Mouse (Mus musculus): ENCODE data around the gene Gm28539.
"Not testable (repeated sequence)": the region's sequence is repeated elsewhere in the genome, so short reads cannot be mapped to it uniquely, and the experiment has no call there.

Gene Gm28539

GRCm38 (mm10) chr16:18849521-18850190, 13.3 kb downstream of the Gm28539 start:
- peak; percentile 84 for DNase-seq (ENCODE audit: low read depth, low spot score)

GRCm38 (mm10) chr16:18858551-18858950, 22.2 kb downstream of the Gm28539 start:
- peak; percentile 96 for DNase-seq (ENCODE audit: low read depth, low spot score)

- no peak for DNase-seq (ENCODE audit: low read depth, low spot score)
These were observed 23.8 kb downstream of the Gm28539 start for GRCm38 (mm10) chr16:18860186-18860585.

GRCm38 (mm10) chr16:18870495-18870894, 34.1 kb downstream of the Gm28539 start:
- DNase-seq (ENCODE audit: low read depth, low spot score) = not testable (repeated sequence)

GRCm38 (mm10) chr16:18876091-18876441, 39.7 kb downstream of the Gm28539 start:
- DNase-seq (ENCODE audit: low read depth, low spot score) = no peak

- peak; percentile 99 for DNase-seq (ENCODE audit: low read depth, low spot score)
These were observed 40.3 kb downstream of the Gm28539 start, which contains the start of the genes Mrpl40 and Hira for GRCm38 (mm10) chr16:18876442-18877308. Gene Mrpl40 (minus strand): TSS chr16:18876862. Gene Hira (plus strand): TSS chr16:18877037.

- DNase-seq (ENCODE audit: low read depth, low spot score) = peak; percentile 93
These were observed 41.2 kb downstream of the Gm28539 start for GRCm38 (mm10) chr16:18877386-18878090.

- DNase-seq (ENCODE audit: low read depth, low spot score) = peak; percentile 87
These were observed 41.8 kb downstream of the Gm28539 start for GRCm38 (mm10) chr16:18878091-18878720.

- DNase-seq (ENCODE audit: low read depth, low spot score) = no peak
These were observed 47.7 kb downstream of the Gm28539 start for GRCm38 (mm10) chr16:18884044-18884443.

GRCm38 (mm10) chr16:18893840-18894372, 57.5 kb downstream of the Gm28539 start:
- DNase-seq (ENCODE audit: low read depth, low spot score) = no peak

GRCm38 (mm10) chr16:18895249-18895648, 58.9 kb downstream of the Gm28539 start:
- peak; percentile 39 for DNase-seq (ENCODE audit: low read depth, low spot score)

- no peak for DNase-seq (ENCODE audit: low read depth, low spot score)
These were observed 60.0 kb downstream of the Gm28539 start for GRCm38 (mm10) chr16:18896429-18896828.

- DNase-seq (ENCODE audit: low read depth, low spot score) = no peak
These were observed 69.3 kb downstream of the Gm28539 start for GRCm38 (mm10) chr16:18905648-18906047.

- no peak for DNase-seq (ENCODE audit: low read depth, low spot score)
These were observed 79.7 kb downstream of the Gm28539 start for GRCm38 (mm10) chr16:18916064-18916463.

GRCm38 (mm10) chr16:18921771-18922170, 85.4 kb downstream of the Gm28539 start:
- no peak for DNase-seq (ENCODE audit: low read depth, low spot score)

- DNase-seq (ENCODE audit: low read depth, low spot score) = no peak
These were observed 91.6 kb downstream of the Gm28539 start for GRCm38 (mm10) chr16:18927963-18928362.

- peak; percentile 47 for DNase-seq (ENCODE audit: low read depth, low spot score)
These were observed 102.1 kb downstream of the Gm28539 start for GRCm38 (mm10) chr16:18938321-18939082.

GRCm38 (mm10) chr16:18943906-18944305, 107.5 kb downstream of the Gm28539 start:
- DNase-seq (ENCODE audit: low read depth, low spot score) = no peak

GRCm38 (mm10) chr16:18948941-18949340, 112.6 kb downstream of the Gm28539 start:
- no peak for DNase-seq (ENCODE audit: low read depth, low spot score)

- no peak for DNase-seq (ENCODE audit: low read depth, low spot score)
These were observed 114.0 kb downstream of the Gm28539 start for GRCm38 (mm10) chr16:18950351-18950750.

GRCm38 (mm10) chr16:18952813-18953212, 116.4 kb downstream of the Gm28539 start:
- no peak for DNase-seq (ENCODE audit: low read depth, low spot score)

Data from ZHBTc4 (cell line).